Mouse (Mus musculus) thymus, postnatal 10 days (tissue): ENCODE measurements around the gene Hepacam2.
"Not testable (repeated sequence)": the region's sequence is repeated elsewhere in the genome, so short reads cannot be mapped to it uniquely, and the experiment has no call there.

ENCODE experiments used
- DNase-seq, 2 experiments: peaks; one replicate each; pipeline ENCODE4 v3.0.0; 2021; ENCODE audit warnings: low spot score in 2 of 2

Hepacam2 gene

DNA sequence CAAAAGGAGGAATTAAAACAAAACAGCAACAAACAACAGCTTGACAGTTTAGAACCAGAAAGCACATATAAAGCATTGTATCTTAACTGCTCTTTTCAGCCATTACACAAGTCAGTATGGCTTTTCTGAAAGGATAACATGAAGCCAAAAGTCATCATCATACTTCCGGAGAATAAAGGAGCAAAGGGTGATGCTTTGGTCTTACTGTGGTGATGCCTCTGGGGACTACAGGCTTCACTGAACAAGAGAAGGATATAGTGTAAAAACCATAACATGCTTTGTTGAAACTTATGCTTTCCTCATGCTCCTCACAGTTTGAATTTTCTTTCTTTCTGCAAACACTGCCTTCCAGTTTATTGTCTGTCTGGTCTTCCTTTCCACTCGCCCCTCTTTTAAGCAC lies 34.5 kb downstream of the Hepacam2 start:
- DNase-seq: no peak

GRCm38 (mm10) chr6:3463026-3463425 lies 35.1 kb downstream of the Hepacam2 start:
- DNase-seq: no peak

- DNase-seq: no peak
Observed at GRCm38 (mm10) chr6:3455944-3456536, 42.1 kb downstream of the Hepacam2 start.

DNA sequence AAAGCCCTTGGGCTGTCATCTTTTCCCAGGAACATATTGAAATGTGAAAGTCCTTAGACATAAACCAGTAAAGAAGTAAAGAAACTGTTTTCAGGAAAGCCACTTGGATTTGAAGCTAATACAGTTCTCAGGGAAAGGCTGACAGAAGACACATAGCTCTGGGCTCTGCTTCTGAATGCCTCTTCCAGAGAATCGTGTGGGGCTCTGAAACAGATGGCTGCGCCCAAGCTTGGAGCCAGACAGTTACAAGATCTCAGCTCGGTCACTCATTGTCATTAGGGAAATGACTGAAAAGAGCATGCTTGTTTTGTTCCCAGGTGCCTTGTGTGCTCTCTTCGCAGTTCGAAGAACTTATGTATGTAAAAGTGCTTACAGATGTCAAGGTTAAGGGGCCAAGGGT lies 43.7 kb downstream of the Hepacam2 start:
- DNase-seq: no peak

GRCm38 (mm10) chr6:3447404-3447803 lies 50.7 kb downstream of the Hepacam2 start:
- peak; percentile 35 to 62 for DNase-seq

GRCm38 (mm10) chr6:3443905-3444304 lies 54.2 kb downstream of the Hepacam2 start:
- no peak for DNase-seq

DNA sequence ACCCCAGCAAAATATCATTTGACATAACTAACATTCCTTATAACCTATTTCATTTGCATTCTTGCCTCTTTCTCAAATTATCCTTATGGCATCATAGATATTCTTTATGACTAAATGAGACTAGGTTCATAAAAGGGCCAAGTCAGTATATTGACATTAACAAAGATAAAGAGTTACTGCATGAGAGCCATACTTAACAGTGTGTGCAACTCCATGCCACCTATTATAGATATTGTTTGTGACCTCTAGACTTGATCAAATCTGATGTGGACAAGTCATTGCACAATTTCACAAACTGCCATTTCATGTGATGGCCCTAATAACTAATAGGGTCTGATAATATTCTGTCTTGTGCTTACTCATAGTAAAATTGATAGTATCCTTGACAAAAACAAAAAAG lies 62.0 kb downstream of the Hepacam2 start:
- DNase-seq: no peak

DNA sequence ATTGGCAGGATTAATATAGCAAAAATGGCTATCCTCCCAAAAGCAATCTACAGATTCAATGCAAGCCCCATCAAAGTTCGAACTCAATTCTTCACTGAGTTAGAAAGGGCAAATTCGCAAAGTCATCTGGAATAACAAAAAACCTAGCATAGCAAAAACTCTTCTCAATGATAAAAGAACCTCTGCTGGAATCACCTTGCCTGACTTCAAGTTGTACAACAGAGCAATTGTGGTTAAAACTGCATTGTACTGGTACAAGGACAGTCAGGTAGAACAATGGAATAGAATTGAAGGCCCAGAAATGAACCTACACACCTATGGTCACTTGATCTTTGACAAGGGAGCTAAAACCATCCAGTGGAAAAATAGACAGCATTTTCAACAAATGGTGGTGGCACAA lies 67.1 kb downstream of the Hepacam2 start:
- not testable (repeated sequence) for DNase-seq

GRCm38 (mm10) chr6:3427047-3427446 lies 71.1 kb downstream of the Hepacam2 start:
- DNase-seq: no peak

DNA sequence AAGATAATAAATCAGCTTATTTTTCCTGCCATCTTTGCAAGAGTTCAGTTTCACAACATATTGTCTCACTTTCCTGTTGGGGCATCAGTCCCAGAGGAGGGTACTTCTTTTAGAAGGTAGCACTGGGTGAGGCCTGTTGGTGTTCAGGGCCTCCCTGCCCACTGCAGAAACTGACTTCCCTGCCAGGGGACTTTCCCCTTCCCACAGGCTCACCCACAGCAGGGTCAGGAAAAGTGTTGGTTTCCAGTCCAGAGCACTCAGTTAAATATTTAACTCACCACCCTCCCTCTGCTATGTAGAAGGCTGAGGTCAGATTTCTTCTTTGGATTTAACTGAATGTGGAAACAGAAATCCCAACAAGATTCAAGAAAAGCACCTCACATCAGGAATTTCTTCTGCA lies 72.8 kb downstream of the Hepacam2 start:
- DNase-seq: not testable (repeated sequence)

DNA sequence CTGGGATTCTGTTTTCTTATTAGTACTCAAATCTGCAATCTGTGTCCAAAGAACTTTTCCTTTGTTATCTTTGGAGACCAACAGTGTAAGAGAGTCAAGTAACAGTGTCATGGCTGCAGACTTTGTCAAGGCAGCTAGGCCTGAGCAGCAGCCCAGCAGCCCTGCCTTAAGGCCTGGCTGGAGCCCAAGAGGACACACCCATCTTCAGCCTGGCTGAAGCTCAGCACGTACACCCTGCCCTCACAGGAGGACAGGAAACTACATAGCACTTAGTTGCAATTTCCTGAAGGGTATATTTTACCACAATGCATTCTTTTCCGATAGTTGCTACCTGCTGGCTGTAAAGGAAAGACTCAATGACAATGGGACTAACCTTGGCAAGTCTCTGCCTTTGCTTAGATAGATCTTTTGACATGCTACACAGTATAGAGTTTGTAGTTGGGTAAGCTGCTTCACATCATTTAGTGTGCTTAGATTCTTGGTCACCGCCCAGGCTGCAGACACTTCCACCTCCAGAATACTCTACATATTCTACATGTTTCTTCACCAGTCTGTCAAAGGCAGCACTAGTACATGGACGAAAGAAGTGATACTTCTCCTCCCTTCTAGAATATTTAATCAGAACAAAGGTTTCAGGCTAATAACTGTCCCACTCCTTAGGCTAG lies 73.4 kb downstream of the Hepacam2 start:
- DNase-seq: not testable (repeated sequence)
